Mouse (Mus musculus) monocyte, adult 2 months (primary cell): Measurements from ENCODE around the gene Cldnd2.

ENCODE experiments used
- DNase-seq, 2 experiments: peaks; one replicate each; pipeline ENCODE4 v3.0.0; 2022; ENCODE audit warnings: low spot score in 2 of 2, low read depth in 1 of 2

Gene Cldnd2

DNA sequence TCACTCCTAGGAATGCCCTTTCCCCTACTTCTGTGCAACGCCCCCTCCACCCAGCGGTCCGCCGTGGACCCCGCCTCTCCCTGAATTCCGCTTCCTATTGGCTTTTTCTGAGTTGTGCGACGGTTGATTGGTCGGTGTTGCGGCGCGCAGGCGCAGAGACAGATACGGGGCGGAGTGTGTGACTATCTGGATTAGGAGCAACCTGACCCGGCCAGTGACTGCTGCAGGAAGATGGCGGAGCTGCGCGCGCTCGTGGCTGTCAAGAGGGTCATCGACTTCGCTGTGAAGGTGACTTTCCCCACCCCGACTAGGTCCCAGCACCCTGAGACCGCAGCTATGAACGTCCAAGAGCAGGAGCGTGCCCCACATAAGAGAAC is 3.3 kb downstream of the Cldnd2 start, which contains the start of the genes Etfb and Gm45233:
Gene Etfb (plus strand): TSS at position 167 of the 377 bp plus-strand sequence.
Gene Gm45233 (plus strand): TSS at position 212 of the 377 bp plus-strand sequence.
- peak; percentile 82 to 84 for DNase-seq

DNA sequence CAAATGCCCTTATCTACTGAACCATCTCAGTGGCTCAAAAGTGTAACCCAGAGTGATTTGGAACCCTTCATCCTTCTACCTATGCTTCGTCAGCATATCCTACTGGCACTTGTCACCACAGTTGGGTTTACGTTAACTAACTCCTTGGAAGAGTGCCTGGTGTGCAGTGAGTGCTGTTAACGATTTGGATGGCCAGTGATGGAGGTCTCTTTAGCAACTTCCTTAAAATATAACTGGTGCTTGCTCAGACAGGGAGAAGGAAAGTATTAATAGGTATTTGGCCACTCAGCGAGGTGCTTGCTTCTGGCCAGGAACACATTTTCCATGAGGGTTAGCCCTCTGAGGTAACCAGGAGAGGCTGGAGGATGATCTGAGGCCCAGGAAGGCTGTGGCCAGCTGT is 7.2 kb downstream of the Cldnd2 start:
- no peak for DNase-seq

DNA sequence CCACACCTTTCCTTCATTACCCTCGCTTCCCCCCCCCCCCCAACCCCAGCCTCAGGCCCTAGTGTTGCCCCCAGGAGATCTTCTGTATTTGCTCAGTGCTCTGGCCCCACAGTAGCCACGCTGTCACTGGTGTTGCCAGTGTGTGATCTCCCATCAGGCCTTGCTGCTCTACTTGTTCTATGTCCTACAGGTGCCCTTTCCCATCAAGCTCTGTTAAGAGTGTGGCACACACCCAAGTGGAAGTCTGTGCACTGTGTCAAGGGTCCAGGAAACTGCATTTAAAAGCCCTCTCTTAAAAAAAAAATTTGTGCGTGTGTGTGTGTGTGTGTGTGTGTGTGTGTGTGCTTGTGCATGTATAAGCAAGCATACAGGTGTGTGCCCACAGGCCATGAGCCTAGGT is 7.7 kb downstream of the Cldnd2 start:
- no peak for DNase-seq

GRCm38 (mm10) chr7:43449811-43450210 is 9.2 kb downstream of the Cldnd2 start:
- no peak for DNase-seq

DNA sequence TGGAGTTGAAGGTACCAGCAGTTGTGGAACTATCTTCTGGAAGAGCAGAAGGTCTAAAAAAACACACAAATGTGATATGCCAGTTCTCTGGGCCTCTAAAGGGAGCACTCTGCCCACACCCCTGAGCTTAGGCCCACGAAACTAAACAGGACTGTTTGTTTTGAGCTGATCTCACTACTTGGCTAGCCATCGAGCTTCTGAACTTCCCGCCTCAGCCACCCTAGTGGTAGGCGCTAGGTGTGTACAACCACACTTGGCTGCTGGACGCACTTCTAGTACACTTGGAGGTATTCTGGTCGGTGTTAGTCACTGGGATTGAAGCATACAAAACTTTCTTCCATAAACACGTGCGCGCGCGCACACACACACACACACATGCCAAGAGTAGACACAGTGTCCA is 11.1 kb downstream of the Cldnd2 start:
- no peak for DNase-seq

DNA sequence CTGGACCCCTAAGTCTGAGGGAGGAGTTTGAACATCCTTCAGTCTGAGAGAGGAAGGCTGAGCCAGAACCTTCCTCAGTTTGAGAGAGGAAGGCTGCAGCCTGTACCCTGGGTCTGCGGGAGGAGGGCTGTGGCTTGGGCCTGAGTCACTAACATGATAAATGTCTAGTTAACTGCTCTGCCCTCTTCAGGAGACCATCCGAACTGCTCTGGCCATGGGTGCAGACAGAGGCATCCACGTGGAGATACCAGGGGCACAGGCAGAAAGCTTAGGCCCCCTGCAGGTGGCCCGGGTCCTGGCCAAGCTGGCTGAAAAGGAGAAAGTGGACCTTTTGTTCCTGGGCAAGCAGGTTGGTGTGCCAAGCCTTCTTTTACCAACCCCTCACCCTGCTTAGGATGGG is 12.0 kb downstream of the Cldnd2 start:
- no peak for DNase-seq

GRCm38 (mm10) chr7:43453599-43454355 is 13.2 kb downstream of the Cldnd2 start:
- no peak for DNase-seq

DNA sequence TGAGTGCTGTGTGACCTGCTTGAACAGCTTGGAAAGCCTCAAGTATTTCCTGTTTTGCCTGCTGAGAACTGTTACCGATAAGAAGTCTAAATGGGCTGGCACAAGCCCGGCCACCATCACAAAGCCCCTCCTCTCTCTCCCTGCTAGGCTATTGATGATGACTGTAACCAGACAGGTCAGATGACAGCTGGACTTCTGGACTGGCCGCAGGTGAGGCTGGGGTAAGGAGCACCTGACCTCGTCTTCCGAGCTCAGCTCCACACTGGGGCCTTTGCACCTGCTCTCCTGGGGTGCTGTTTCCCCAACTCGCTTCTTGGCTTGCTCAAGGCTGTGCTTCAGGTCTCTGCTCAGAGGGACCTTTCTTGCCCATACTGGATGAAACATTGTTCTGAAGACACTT is 13.8 kb downstream of the Cldnd2 start:
- no peak for DNase-seq

- DNase-seq, result no peak
Observed at GRCm38 (mm10) chr7:43462851-43463250, 22.3 kb downstream of the Cldnd2 start, which contains the start of gene Vsig10l. Gene Vsig10l (plus strand): TSS chr7:43463151.

- no peak for DNase-seq
Observed at GRCm38 (mm10) chr7:43463976-43464375, 23.4 kb downstream of the Cldnd2 start.

DNA sequence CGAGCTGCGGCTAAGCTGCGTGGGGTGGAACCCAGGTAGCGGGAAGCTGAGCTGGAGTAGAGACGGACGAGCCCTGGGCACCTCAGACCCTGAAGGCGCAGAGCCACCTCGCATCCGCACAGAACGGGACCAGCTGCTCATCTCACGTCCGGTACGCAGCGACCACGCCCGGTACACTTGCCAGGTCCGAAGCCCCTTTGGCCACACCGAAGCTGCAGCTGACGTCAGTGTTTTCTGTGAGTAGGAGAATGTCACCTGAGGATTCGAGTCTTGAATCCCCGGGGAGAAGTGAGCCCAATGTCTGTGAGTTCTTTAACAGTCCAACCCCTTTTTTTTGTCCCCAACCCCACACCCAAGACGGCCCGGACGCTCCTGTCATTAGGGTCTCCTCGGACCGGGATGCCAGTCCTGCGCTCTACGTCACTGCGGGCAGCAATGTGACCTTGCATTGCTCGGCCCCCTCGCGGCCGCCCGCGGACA is 24.3 kb downstream of the Cldnd2 start:
- no peak for DNase-seq

DNA sequence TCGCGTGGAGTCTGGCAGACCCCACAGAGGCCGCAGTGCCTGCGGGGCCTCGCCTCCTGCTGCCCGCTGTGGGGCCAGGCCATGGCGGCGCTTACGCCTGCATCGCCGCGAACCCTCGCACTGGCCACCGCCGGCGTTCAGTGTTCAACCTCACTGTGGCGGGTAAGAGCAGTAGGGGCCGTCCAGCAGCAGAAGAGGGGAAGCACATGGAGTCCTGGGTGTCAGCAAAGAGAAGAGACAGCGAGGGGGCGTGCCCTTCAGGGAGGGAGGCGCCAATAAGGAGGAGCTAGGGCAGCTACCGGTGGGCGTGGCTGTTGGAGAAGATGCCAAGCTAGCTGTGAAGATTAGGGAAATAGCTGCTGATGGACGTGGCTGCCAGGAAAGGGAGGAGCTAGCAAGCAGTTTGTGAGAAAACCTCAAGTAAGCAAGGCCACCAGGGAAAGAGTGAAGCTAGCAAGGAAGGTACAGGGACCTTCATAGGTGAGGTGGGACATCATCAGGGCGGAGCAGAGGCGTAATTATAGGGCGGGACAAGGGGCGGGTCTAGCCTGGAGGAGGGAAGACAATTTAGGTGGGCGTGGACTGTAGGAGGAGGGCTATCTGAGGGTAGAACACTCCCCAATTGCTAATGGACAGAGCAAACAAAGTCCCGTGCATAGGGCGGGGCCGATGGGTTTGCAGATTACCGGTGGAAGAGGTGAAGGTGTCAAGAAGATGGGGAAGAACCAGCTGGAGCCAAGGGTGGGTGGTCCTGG is 24.9 kb downstream of the Cldnd2 start:
- peak; percentile 94 to 95 for DNase-seq

DNA sequence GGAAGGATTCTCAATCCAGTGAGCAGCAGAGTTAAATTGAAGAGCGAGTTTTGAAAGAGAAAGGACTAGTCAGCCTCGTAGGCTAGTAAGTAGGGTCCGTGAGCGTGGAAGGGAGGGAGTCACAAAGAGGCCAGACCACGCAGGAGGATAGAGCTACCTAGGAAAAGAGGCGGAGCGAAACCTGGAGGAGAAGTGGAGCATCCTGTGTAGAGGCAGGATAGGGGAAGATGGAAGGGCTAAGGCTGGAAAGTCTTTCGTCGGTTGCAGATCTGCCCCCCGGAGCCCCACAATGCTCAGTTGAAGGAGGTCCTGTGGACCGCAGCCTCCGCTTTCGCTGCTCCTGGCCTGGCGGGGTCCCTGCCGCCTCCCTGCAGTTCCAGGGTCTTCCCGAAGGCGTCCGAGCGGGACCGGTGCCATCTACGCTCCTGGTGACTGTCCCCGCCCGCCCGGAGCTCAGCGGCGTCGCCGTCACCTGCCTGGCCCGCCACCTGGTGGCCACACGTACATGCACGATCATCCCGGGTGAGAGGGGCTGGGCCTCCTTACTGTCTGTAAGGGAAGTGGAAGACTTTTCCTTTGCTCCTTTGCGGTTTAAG is 25.6 kb downstream of the Cldnd2 start:
- DNase-seq, result peak; percentile 51 to 74

DNA sequence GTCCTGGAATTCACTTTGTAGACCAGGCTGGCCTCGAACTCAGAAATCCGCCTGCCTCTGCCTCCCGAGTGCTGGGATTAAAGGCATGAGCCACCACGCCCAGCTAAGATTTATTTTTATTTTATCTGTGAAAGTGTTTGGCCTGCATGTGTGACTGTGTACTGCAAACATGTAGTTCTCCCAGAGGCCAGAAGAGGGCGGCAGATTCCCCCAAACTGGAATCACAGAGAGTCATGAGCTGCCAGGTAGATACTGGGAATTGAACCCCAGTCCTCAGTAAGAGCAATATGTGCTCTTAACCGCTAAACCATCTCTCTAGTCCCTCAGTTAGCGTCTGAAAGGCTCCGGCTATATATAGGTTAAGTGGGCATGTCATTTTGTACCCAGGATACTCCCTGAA is 29.8 kb downstream of the Cldnd2 start:
- peak in 1 of 2 experiments; percentile 35 for DNase-seq

- no peak for DNase-seq
Observed at GRCm38 (mm10) chr7:43475706-43476105, 35.1 kb downstream of the Cldnd2 start.

GRCm38 (mm10) chr7:43476376-43476775 is 35.8 kb downstream of the Cldnd2 start:
- no peak for DNase-seq

DNA sequence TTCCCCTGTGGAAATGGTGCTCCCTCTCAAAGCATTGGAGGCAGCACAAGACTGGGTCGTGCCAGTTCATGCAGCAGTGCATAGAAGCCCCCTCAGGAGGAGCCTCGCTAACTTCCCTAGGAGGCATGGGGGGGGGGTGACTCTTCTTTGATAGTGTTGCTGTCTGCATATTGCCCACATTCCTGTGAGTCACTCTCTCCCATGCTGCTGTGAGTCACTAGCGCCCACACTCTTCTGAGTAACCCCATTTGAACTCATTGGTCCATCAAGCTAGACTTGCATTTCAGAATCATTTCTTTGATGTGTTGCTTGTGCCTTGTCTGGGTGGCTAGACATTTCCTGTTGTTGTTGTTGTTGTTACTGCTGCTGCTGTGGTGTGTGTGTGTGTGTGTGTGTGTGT is 40.6 kb downstream of the Cldnd2 start:
- no peak for DNase-seq

GRCm38 (mm10) chr7:43482090-43482716 is 41.6 kb downstream of the Cldnd2 start:
- no peak for DNase-seq

GRCm38 (mm10) chr7:43483236-43483635 is 42.7 kb downstream of the Cldnd2 start:
- no peak for DNase-seq

GRCm38 (mm10) chr7:43488646-43489045 is 48.1 kb downstream of the Cldnd2 start:
- DNase-seq, result no peak

- DNase-seq, result no peak
Observed at GRCm38 (mm10) chr7:43489631-43490125, 49.1 kb downstream of the Cldnd2 start, which contains the start of gene Iglon5. Gene Iglon5 (minus strand): TSS chr7:43490075.
